Mouse (Mus musculus): ENCODE results near the gene G6pdx. TPM values are rescaled to one million over a fixed set of nuclear protein-coding genes. Genes with fewer than 3 reads are reported as not detected.

The G6pdx gene
- polyA plus RNA-seq, 1 experiment from 2014 or later = 16.0 TPM

GRCm38 (mm10) chrX:74425195-74425594 is 3.8 kb downstream of the G6pdx start:
- H3K27me3 ChIP-seq (ENCODE audit: control insufficient read depth, insufficient read depth, low read length) = no peaks in the 10 kb centered on the region
- no peak overlapping the region for H3K4me3 ChIP-seq (ENCODE audit: control insufficient read depth in 1 of 2, insufficient read depth in 1 of 2, low read depth in 1 of 2, low read length in 2 of 2)
- H3K4me2 ChIP-seq (ENCODE audit: low read length) = no peak overlapping the region
- 67% methylated on average over 4 of the region's 4 CpGs for WGBS
- H3K9me3 ChIP-seq (ENCODE audit: control insufficient read depth, low read length) = no peaks in the 10 kb centered on the region
- no peak overlapping the region for H3K27ac ChIP-seq (replicated peaks in 1 of 2; ENCODE audit: control insufficient read depth in 1 of 2, insufficient read depth in 1 of 2, low read depth in 2 of 2, low read length in 2 of 2)
- no peak for ATAC-seq (ENCODE audit: insufficient number of reproducible peaks, insufficient read depth, low FRiP score, low read depth)
- no peak overlapping the region for H3K9ac ChIP-seq (ENCODE audit: low read length)
- 0 out of 4 replicates have a peak, but pooled peaks cover 0 to under 1% of the 10 kb centered on the region in 2 experiments for H3K4me1 ChIP-seq (ENCODE audit: control insufficient read depth in 2 of 2, insufficient read depth in 2 of 2, low read length in 2 of 2)
- H3K36me3 ChIP-seq (ENCODE audit: control insufficient read depth, insufficient read depth, low read length) = no peaks in the 10 kb centered on the region

DNA sequence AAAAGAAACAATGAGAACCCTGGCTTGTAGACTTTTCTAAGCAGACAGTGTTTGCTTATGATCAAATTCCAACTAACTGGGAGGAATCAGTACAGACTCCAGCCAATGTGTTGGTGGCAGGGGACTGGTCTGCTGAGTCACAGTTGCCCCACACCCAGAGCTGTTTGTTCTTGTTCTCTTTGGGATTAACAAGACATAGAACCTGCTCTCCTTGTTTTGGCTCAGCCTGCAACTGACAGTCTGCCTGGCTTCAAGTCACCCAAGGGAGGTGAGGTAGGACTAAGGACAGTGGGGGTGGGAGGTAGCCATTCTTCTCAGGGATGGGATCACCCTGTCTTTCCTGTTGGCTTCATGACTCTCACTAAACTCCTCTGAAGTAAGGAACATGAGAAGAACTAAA is 4.6 kb downstream of the G6pdx start:
- H3K4me2 ChIP-seq (ENCODE audit: low read length) = no peak overlapping the region
- ATAC-seq (ENCODE audit: insufficient number of reproducible peaks, insufficient read depth, low FRiP score, low read depth) = no peak

DNA sequence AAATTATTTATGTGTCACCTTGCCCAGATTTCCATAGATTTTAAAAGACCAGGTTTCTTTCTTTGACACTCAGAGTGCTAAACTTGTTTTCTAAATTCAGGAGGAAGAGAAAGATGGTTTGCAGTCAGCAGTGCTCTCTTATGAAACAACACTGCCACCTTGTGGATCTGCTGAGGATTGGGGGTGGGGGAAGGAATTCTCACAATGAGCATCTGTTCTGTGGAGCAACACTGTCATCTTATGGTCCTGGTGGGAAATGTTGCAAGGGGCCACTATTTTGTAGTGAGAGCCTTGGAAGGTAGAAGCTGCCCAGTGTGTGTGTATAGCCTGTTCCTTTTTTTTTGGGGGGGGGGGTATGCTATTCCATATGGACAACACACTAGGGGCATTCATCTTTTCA is 15.6 kb downstream of the G6pdx start:
- peak; percentile 26; the same call in 1 of the 2 replicates for ATAC-seq (ENCODE audit: insufficient number of reproducible peaks, insufficient read depth, low FRiP score, low read depth)
- Histone ChIP-seq H3K4me3 (ENCODE audit: control insufficient read depth in 1 of 2, insufficient read depth in 1 of 2, low read depth in 1 of 2, low read length in 2 of 2) (no peak overlapping the region), H3K27me3 (ENCODE audit: control insufficient read depth, insufficient read depth, low read length) (no peaks in the 10 kb centered on the region)

More for the DNA sequence above, 4.6 kb downstream of the G6pdx start:
- Histone ChIP-seq H3K4me3 (ENCODE audit: control insufficient read depth in 1 of 2, insufficient read depth in 1 of 2, low read depth in 1 of 2, low read length in 2 of 2) (no peak overlapping the region), H3K36me3 (ENCODE audit: control insufficient read depth, insufficient read depth, low read length) (no peaks in the 10 kb centered on the region), H3K4me1 (ENCODE audit: control insufficient read depth in 2 of 2, insufficient read depth in 2 of 2, low read length in 2 of 2) (no peaks in the 10 kb centered on the region), H3K27me3 (ENCODE audit: control insufficient read depth, insufficient read depth, low read length) (no peaks in the 10 kb centered on the region), H3K9me3 (ENCODE audit: control insufficient read depth, low read length) (no peaks in the 10 kb centered on the region), H3K9ac (ENCODE audit: low read length) (no peak overlapping the region), H3K27ac (replicated peaks in 1 of 2; ENCODE audit: control insufficient read depth in 1 of 2, insufficient read depth in 1 of 2, low read depth in 2 of 2, low read length in 2 of 2) (no peak overlapping the region)

DNA sequence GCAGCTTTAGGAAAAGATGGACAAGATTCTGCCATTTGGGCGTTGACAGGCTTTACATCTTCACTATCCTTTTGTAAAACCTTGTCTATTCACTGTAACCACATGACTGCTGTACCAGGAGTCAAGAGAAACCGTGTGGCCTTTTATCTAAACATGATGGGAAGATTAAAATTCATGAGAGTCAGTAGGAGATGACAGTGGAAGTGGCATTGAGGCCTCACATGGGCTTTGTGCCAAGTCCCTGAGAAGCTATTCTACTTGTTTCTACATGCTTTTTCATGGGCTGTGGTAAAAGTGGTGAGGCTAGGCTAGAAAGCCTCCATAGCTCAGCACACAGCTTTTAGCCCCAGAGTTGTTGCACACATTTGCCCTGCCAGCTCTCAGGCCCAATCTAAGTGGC is 20.7 kb downstream of the G6pdx start:
- Histone ChIP-seq H3K27me3 (ENCODE audit: control insufficient read depth, insufficient read depth, low read length) (no peaks in the 10 kb centered on the region), H3K27ac (replicated peaks in 1 of 2; ENCODE audit: control insufficient read depth in 1 of 2, insufficient read depth in 1 of 2, low read depth in 2 of 2, low read length in 2 of 2) (no peak overlapping the region), H3K36me3 (ENCODE audit: control insufficient read depth, insufficient read depth, low read length) (no peaks in the 10 kb centered on the region), H3K4me2 (ENCODE audit: low read length) (no peak overlapping the region), H3K4me1 (ENCODE audit: control insufficient read depth in 2 of 2, insufficient read depth in 2 of 2, low read length in 2 of 2) (no peaks in the 10 kb centered on the region), H3K4me3 (ENCODE audit: control insufficient read depth in 1 of 2, insufficient read depth in 1 of 2, low read depth in 1 of 2, low read length in 2 of 2) (no peak overlapping the region), H3K9me3 (ENCODE audit: control insufficient read depth, low read length) (no peaks in the 10 kb centered on the region), H3K9ac (ENCODE audit: low read length) (no peak overlapping the region)
- ATAC-seq (ENCODE audit: insufficient number of reproducible peaks, insufficient read depth, low FRiP score, low read depth) = no peak
- 37% methylated on average over 2 of the region's 2 CpGs for WGBS

More for the DNA sequence above, 15.6 kb downstream of the G6pdx start:
- H3K4me2 ChIP-seq (ENCODE audit: low read length) = no peak overlapping the region
- H3K4me1 ChIP-seq (ENCODE audit: control insufficient read depth in 2 of 2, insufficient read depth in 2 of 2, low read length in 2 of 2) = no peaks in the 10 kb centered on the region
- 0 out of 2 replicates have a peak, but pooled peaks cover 6% of the 10 kb centered on the region for H3K36me3 ChIP-seq (ENCODE audit: control insufficient read depth, insufficient read depth, low read length)
- no peak overlapping the region for H3K9ac ChIP-seq (ENCODE audit: low read length)
- no peaks in the 10 kb centered on the region for H3K9me3 ChIP-seq (ENCODE audit: control insufficient read depth, low read length)
- H3K27ac ChIP-seq (replicated peaks in 1 of 2; ENCODE audit: control insufficient read depth in 1 of 2, insufficient read depth in 1 of 2, low read depth in 2 of 2, low read length in 2 of 2) = no peak overlapping the region

DNA sequence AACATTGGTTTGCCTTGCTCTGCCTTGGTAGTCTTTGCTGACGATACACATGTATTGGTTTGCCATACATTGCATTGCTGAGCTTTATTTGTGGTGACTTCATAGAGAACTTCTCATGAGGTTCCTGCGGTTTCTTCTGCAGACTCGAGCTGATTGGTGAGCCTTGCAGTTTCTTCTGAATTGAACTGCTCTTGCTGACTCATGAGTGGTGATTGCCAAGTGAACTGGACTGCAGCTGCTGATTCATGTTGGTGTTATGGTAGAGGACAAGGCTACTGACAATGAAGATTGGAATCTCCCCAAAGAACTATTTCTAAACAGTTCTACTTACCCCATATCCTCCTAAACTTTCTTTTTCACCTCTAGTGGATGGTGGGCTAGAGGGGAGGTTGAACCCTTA is 28.9 kb downstream of the G6pdx start:
- ATAC-seq (ENCODE audit: insufficient number of reproducible peaks, insufficient read depth, low FRiP score, low read depth) = no peak
- 74% methylated on average over 3 of the region's 3 CpGs for WGBS
- H3K27me3 ChIP-seq (ENCODE audit: control insufficient read depth, insufficient read depth, low read length) = no peaks in the 10 kb centered on the region

DNA sequence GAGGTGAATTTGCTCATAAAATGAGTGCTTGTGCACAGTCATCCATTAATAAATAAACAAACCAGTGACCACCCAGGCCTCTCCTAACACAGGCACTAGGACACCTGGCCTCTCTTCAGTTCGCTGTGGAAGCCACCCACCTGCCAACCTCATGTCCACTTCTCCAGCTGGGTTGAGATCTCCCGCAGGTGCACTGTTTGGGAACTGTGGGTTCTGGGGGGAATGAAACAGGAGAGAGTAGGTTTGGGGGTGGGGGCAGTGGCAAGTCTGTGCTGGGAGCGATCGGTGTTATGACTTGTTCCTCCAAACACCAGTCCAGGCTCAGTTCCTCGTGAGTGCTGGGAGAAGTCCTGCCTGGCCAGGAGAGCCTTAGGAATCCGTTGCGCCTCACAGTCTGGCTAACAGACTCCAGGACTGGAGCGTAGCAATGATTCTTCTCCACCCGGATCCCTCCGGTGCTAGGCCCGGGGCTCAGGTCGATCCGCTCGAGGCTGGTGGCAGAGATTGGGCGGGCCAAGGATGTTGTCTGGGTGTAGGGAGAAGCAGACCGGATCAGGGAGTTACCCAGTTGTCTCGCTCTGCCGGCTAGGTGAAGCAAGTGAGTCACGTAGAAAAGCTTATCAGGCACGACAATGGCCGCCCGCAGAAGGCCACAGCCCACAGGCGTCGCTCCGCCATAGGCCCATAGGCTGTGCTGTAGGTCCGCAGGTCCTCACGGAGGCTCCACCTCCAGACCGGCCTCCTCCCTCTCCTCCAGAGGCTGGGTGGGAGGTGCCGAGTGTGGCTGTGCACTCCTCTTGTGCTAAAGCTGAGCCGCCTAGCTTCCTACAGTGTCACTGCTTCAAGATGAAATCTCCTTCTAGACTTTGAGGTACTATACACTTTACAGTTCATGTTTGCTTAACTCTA is 36.2 kb downstream of the G6pdx start, which contains the start of the genes Fam3a and Ikbkg:
TSS of gene Fam3a (minus strand) at position 738 of the 909 bp plus-strand sequence.
TSS of gene Ikbkg (plus strand) at position 756 of the 909 bp plus-strand sequence.
- peak within 1 kb of the TSS; percentile 71 to 87 for H3K27ac ChIP-seq (replicated peaks in 1 of 2; ENCODE audit: control insufficient read depth in 1 of 2, insufficient read depth in 1 of 2, low read depth in 2 of 2, low read length in 2 of 2)
- H3K27me3 ChIP-seq (ENCODE audit: control insufficient read depth, insufficient read depth, low read length) = no peaks in the 10 kb centered on the region
- peak within 1 kb of the TSS; percentile 54 to 55 for H3K4me3 ChIP-seq (ENCODE audit: control insufficient read depth in 1 of 2, insufficient read depth in 1 of 2, low read depth in 1 of 2, low read length in 2 of 2)
- no peaks in the 10 kb centered on the region for H3K9me3 ChIP-seq (ENCODE audit: control insufficient read depth, low read length)
- H3K4me2 ChIP-seq (ENCODE audit: low read length) = peak within 1 kb of the TSS; percentile 74
- 16% methylated on average over 30 of the region's 30 CpGs for WGBS
- no peaks in the 10 kb centered on the region for H3K36me3 ChIP-seq (ENCODE audit: control insufficient read depth, insufficient read depth, low read length)
- peak; percentile 99 for ATAC-seq (ENCODE audit: insufficient number of reproducible peaks, insufficient read depth, low FRiP score, low read depth)
- peak within 1 kb of the TSS; percentile 85 for H3K9ac ChIP-seq (ENCODE audit: low read length)
- peaks cover 0 to 5% of the 10 kb centered on the region in 2 experiments; a peak in 1 of 4 replicates for H3K4me1 ChIP-seq (ENCODE audit: control insufficient read depth in 2 of 2, insufficient read depth in 2 of 2, low read length in 2 of 2)

More for the DNA sequence above, 28.9 kb downstream of the G6pdx start:
- Histone ChIP-seq H3K4me3 (ENCODE audit: control insufficient read depth in 1 of 2, insufficient read depth in 1 of 2, low read depth in 1 of 2, low read length in 2 of 2) (no peak overlapping the region), H3K9me3 (ENCODE audit: control insufficient read depth, low read length) (no peaks in the 10 kb centered on the region), H3K9ac (ENCODE audit: low read length) (no peak overlapping the region), H3K4me1 (ENCODE audit: control insufficient read depth in 2 of 2, insufficient read depth in 2 of 2, low read length in 2 of 2) (no peaks in the 10 kb centered on the region), H3K27ac (replicated peaks in 1 of 2; ENCODE audit: control insufficient read depth in 1 of 2, insufficient read depth in 1 of 2, low read depth in 2 of 2, low read length in 2 of 2) (no peak overlapping the region), H3K4me2 (ENCODE audit: low read length) (no peak overlapping the region), H3K36me3 (ENCODE audit: control insufficient read depth, insufficient read depth, low read length) (no peaks in the 10 kb centered on the region)

GRCm38 (mm10) chrX:74388153-74388552 is 40.8 kb downstream of the G6pdx start:
- Histone ChIP-seq H3K4me2 (ENCODE audit: low read length) (no peak overlapping the region), H3K27me3 (ENCODE audit: control insufficient read depth, insufficient read depth, low read length) (no peaks in the 10 kb centered on the region), H3K27ac (replicated peaks in 1 of 2; ENCODE audit: control insufficient read depth in 1 of 2, insufficient read depth in 1 of 2, low read depth in 2 of 2, low read length in 2 of 2) (no peak overlapping the region), H3K9ac (ENCODE audit: low read length) (no peak overlapping the region), H3K4me1 (ENCODE audit: control insufficient read depth in 2 of 2, insufficient read depth in 2 of 2, low read length in 2 of 2) (peaks cover 0 to 5% of the 10 kb centered on the region in 2 experiments; a peak in 1 of 4 replicates), H3K36me3 (ENCODE audit: control insufficient read depth, insufficient read depth, low read length) (peaks cover 24% of the 10 kb centered on the region), H3K4me3 (ENCODE audit: control insufficient read depth in 1 of 2, insufficient read depth in 1 of 2, low read depth in 1 of 2, low read length in 2 of 2) (no peak overlapping the region), H3K9me3 (ENCODE audit: control insufficient read depth, low read length) (no peaks in the 10 kb centered on the region)
- no peak for ATAC-seq (ENCODE audit: insufficient number of reproducible peaks, insufficient read depth, low FRiP score, low read depth)
